Mouse (Mus musculus) adrenal gland, adult 2 months (tissue): ENCODE measurements at regions not wholly inside any gene's neighbourhood (a gene's known extent, or its start where the extent isn't known, plus 50 kb on each side); places are given as distances from the start of the nearest gene placed in this dataset.

ENCODE experiments used
- DNase-seq: peaks from one replicate; pipeline ENCODE4 v3.0.0; 2021

DNA sequence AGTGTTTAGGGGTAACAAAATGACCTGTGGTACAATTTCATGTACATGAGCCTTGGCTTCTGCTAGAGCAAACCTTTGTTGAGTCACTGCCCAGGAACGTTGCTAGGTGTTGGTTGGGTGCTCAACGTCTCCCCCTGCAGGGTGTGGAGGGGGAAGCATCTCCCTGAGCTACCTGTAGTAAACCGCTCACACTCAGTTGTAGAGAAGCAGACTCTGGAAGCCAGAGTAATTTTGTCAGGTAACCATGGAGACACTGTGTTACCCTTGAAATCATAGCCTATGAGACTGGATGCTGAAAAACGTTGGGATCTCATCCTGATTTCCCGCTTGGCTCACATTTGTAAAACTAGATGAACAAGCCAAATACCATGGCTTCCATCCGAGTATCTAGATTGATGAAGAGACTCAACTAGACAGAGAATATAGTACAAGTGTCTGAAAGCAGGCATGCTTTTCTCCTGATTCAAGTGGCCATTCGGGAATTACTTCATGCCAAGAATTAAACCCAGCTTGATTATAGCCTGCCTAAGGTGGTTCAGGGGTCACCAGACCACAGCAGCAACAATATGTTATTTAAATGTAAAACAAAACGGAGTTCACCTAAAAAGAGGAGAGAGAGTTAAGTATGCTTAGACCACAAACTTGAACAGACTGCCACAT, 63.7 kb upstream of the Ctla4 start:
- DNase-seq: peak; percentile 70

- no peak for DNase-seq
Observed at GRCm38 (mm10) chr1:60824218-60825125, 62.3 kb upstream of the Ctla4 start.

- peak; percentile 43 for DNase-seq
Observed at GRCm38 (mm10) chr1:60825256-60826186, 61.3 kb upstream of the Ctla4 start.

GRCm38 (mm10) chr1:60826981-60827380, 59.8 kb upstream of the Ctla4 start:
- DNase-seq: no peak

DNA sequence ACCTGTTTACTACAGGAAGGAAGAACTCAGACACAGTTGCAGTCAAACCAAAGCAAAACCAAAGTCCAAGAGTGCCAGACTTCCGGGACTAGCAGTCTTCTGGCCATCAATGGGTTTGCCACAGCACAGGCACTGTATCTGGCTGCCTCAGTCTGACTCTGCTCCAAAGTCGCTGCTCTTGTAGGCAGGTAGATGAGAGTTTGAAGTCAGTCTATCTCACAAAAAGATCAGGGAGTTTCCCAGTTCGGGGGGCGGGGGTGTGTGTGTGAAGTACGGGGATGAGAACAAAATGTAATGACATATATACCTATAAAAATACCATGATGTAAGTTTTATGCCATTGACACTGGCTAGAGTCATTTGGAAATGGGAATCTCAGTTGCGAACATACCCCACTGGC, 58.6 kb upstream of the Ctla4 start:
- DNase-seq: no peak

DNA sequence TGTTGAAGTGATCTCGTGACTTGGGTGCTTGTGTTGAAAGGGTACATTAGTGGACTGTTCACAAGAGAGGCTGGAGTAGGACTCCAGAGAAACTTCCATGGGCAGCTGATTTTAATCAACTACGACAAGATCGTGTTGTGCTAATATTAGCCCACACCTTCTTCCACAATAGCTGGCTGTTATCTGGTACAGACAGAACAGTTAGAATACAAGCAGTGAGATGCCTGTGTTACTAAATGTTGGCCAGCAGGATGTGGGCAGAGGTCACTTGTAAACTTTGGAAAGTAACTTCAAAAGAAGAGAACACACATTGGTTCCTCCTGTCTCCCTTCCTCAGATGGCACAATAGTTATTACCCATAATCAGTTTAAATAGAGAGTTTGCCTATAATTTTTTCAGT, 57.0 kb upstream of the Ctla4 start:
- no peak for DNase-seq

DNA sequence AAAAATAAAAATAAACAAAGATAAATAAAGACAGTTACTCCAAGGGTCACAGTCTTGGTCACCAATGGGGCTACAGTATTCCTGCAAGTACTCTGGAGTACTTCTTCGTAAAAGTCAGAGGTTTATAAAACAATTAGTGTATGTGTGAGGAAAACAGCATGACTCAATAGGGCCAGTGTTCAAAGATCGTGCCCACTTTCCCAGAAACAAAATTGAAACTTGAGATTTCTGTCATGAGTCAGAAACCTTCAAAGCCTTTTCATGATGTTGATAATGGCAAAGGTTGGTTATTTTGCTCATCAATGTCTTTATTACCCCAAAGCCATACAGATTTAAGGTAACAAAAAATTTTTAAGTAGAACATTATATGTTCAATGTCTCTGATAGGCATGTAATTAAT, 53.1 kb upstream of the Ctla4 start:
- no peak for DNase-seq
